Mouse (Mus musculus) left cerebral cortex, postnatal 25 days (tissue): ENCODE measurements around the gene Sipa1l1. TPM values are rescaled to one million over a fixed set of nuclear protein-coding genes. Genes with fewer than 3 reads are reported as not detected.
"Not testable (repeated sequence)": the region's sequence is repeated elsewhere in the genome, so short reads cannot be mapped to it uniquely, and the experiment has no call there.

Experiments used
- DNase-seq, 2 experiments: peaks; one replicate each; pipeline ENCODE4 v3.0.0; 2022; ENCODE audit warnings: low spot score in 2 of 2, mixed read lengths in 1 of 2
- intact Hi-C: fragments of 180-260 bp; cut with DNase I; formaldehyde crosslinking; loops from one replicate; pipeline ENCODE4 v1.15.1; 2025
- total RNA-seq, 2 experiments: library from RNA; stranded (reverse); gene quantifications; 2 replicates each; pipeline ENCODE4 v1.2.3; 2021

The Sipa1l1 gene
- total RNA-seq, 2 experiments from 2014 or later, result 258 to 266 TPM

- DNase-seq, result no peak
- intact Hi-C loops, result no loop called here
These were observed 310.3 kb downstream of the Sipa1l1 start for GRCm38 (mm10) chr12:82479393-82479792.

- intact Hi-C loops, DNase-seq: not testable (repeated sequence)
These were observed 311.3 kb downstream of the Sipa1l1 start for GRCm38 (mm10) chr12:82480425-82480824.

- intact Hi-C loops, result no loop called here
- no peak for DNase-seq
These were observed 316.3 kb downstream of the Sipa1l1 start for GRCm38 (mm10) chr12:82485466-82485865.

GRCm38 (mm10) chr12:82486829-82487560 lies 317.9 kb downstream of the Sipa1l1 start:
- intact Hi-C loops, result no loop called here
- no peak for DNase-seq

- DNase-seq, result peak in 1 of 2 experiments; percentile 19
- intact Hi-C loops, result no loop called here
These were observed 320.0 kb downstream of the Sipa1l1 start for GRCm38 (mm10) chr12:82489093-82489492.

- intact Hi-C loops, result no loop called here
- DNase-seq, result no peak
These were observed 320.5 kb downstream of the Sipa1l1 start for GRCm38 (mm10) chr12:82489621-82490020.

GRCm38 (mm10) chr12:82492456-82492855 lies 323.3 kb downstream of the Sipa1l1 start:
- DNase-seq, result no peak
- intact Hi-C loops, result no loop called here

- DNase-seq, intact Hi-C loops: not testable (repeated sequence)
These were observed 324.1 kb downstream of the Sipa1l1 start for GRCm38 (mm10) chr12:82493260-82493659.

- DNase-seq, result no peak
- intact Hi-C loops, result loop anchor here (5.0 kb wide), 1 partner anchor 111 kb away; no protein-coding TSS in a partner anchor
These were observed 326.8 kb downstream of the Sipa1l1 start for GRCm38 (mm10) chr12:82495936-82496335.

GRCm38 (mm10) chr12:82497866-82498631 lies 328.9 kb downstream of the Sipa1l1 start:
- DNase-seq, result peak; percentile 65 to 85
- intact Hi-C loops, result loop anchor here (1.0 to 5.0 kb wide), 3 partner anchors 109 to 521 kb away; no protein-coding TSS in a partner anchor

GRCm38 (mm10) chr12:82498701-82499100 lies 329.6 kb downstream of the Sipa1l1 start:
- intact Hi-C loops, result loop anchor here (1.0 to 5.0 kb wide), 3 partner anchors 109 to 520 kb away; no protein-coding TSS in a partner anchor
- DNase-seq, result no peak

GRCm38 (mm10) chr12:82499731-82500130 lies 330.6 kb downstream of the Sipa1l1 start:
- no peak for DNase-seq
- intact Hi-C loops, result loop anchor here (2.0 to 5.0 kb wide), 3 partner anchors 88 to 519 kb away; partner anchors contain the start of gene Rgs6
